Mouse (Mus musculus) layer of hippocampus, postnatal 25 days (tissue): Measurements from ENCODE around the gene Hagh. TPM values are rescaled to one million over a fixed set of nuclear protein-coding genes. Genes with fewer than 3 reads are reported as not detected.
A peak's percentile ranks its signal among the peaks of the same experiment; 100 is the strongest.

ENCODE experiments used
- DNase-seq, 2 experiments: peaks; one replicate each; pipeline ENCODE4 v3.0.0; 2022; ENCODE audit warnings: mixed read lengths in 2 of 2, low spot score in 1 of 2; ENCODE audit errors: extremely low spot score in 1 of 2
- total RNA-seq, 2 experiments: library from RNA; stranded (reverse); gene quantifications; 2 replicates each; pipeline ENCODE4 v1.2.3; 2021

Hagh gene
- total RNA-seq, 2 experiments from 2014 or later = 127 to 136 TPM

- no peak for DNase-seq
Measured at GRCm38 (mm10) chr17:24849733-24850064, 9.8 kb downstream of the Hagh start.

DNA sequence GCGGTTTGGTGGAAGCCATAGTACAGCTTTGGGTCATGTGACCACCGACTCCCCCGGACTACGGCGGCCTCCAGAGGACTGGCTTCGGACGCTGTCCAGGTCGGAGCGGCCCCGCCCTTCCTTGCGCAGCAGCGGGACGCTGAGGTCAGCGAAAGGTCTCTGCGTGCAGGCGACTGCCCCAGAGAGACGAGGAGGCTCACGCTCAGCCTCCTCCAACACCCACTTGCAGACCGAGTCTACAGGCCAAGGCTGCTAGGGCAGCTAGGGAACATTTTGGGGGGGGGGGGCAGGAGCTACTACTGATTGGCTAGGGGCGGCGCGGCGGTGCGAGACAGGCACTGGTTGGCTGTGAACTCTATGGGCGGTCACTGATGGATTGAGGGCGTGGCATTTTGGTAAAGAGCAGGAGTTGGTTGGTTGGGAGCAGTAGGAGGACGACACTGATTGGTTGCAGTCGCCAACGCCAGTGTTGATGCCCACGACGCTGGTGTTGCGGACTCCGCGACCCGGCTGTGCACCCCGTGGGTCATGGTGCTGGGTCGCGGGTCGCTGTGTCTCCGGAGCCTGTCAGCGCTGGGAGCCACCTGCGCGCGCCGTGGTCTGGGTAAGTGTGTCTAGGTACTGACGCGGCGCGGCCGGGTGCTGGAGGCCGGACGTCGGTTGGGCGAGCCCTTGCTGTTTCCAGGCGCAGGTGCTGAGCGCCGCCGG is 10.3 kb downstream of the Hagh start, which contains the start of gene Fahd1:
Gene Fahd1 (minus strand): TSS at position 300 of the 708 bp plus-strand sequence.
- DNase-seq = peak; percentile 75 to 96

DNA sequence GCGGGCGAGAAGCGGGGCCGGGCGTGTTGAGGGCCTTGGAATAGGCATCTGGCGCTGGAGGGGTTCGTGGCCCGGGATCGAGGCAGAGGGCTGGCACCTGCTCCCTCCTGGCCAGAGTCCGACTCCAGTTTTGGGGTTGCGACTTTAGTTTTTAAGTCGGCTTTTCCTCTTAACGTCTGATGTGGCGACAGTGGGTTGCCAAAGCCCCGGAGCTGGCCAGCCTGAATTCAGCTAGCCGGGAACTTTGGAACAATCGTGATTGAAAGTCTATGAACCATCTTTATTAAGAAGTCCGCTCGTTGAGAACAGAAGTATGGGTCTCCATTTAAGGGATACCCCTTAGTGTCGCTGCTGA is 10.8 kb downstream of the Hagh start:
- DNase-seq = no peak

GRCm38 (mm10) chr17:24851381-24852125 is 11.6 kb downstream of the Hagh start:
- no peak for DNase-seq

GRCm38 (mm10) chr17:24855838-24856464 is 16.0 kb downstream of the Hagh start:
- no peak for DNase-seq

GRCm38 (mm10) chr17:24856589-24856988 is 16.6 kb downstream of the Hagh start:
- no peak for DNase-seq

DNA sequence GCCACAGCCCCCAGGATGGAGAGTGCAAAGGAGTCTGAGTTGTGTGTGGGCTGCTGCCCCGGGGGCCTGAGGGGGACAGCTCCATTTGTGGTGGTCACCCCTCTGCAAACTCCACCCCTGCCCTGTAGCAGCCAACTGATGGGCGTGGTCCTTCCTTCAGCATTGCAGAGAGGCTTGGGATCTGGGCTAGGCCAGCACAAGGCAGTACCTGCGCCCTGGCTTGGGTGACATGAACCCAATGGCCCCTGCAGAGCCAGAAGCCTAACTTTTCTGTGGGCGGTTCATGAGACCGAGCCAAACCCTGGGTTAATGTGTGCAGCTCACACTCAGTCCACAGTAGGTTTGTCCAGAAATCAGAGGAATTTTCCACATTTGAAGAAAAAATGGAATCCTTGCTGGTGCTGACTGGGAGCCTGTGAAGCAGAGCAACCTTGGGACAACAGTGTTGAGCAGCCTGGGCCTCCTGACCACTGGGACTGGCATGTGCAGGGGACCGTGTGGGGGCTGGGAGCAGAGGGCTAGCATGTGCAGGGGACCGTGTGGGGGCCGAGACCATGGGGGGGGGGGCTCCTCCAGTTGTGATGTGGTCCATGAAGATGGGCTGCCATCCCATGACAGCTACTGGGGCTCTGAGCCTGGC is 18.0 kb downstream of the Hagh start:
- DNase-seq = no peak

DNA sequence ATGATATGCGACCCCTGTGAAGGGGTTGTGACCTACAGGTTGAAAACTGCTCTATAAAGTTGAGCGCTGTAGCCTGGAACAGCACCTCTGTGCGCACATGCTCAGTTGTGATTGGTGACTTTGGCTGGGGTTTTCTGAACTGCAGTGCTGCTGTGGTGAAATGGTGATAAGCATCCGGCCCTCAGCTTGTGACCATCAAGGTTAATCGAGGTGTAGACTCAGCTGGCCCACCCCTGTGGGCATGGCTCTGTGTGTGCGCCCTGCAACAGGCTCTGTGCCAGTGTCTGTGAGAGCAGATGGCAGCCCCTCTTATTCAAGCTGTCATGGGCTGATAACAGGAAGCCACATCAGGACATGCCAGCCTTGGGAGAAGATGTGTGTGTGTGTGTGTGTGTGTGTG is 19.0 kb downstream of the Hagh start:
- DNase-seq = peak in 1 of 2 experiments; percentile 26

DNA sequence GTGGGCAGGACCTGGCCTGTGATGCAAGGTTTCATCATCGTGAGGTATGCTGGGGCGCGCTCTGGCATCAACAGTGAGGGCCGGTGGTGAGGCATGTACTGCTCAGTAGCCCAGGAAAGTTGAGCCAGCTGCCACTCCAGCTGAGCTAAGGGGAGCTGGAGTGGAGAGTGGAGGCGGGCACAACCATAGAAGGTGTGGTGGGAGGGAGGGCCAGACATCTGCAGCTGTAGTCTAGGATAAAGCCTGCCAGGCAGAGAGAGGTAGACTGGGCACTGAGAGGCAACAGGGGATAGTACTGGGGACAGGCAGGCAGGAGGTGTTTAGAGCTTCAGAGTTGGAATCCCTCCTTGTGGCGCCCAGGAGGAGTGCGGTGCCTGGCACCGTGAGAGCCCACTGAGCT is 20.1 kb downstream of the Hagh start:
- DNase-seq = no peak

GRCm38 (mm10) chr17:24861785-24862184 is 21.8 kb downstream of the Hagh start:
- no peak for DNase-seq

DNA sequence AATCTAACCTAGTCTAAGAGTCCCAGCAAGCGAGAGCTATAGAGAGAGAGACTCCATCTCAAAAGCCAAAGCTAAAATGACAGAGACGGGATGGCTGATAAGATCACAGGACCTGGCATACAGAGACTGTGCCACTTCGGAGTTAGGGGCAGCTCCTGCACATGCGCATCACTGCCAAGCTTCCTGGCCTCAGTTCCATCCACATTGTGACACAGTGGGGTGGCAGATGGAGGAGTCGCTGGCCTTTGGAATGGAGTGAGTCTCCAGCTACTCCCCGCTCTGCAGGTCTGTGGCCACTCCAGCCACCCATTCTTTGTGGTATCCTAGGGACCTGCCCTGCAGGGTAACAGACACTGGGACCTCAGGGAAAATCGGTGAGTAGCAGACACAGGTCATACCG is 25.8 kb downstream of the Hagh start, which contains the start of gene Igfals:
Gene Igfals (plus strand): TSS at position 222 of the 400 bp plus-strand sequence.
- no peak for DNase-seq

- no peak for DNase-seq
Measured at GRCm38 (mm10) chr17:24867914-24868313, 28.0 kb downstream of the Hagh start.

GRCm38 (mm10) chr17:24873695-24874404 is 33.9 kb downstream of the Hagh start:
- DNase-seq = no peak

DNA sequence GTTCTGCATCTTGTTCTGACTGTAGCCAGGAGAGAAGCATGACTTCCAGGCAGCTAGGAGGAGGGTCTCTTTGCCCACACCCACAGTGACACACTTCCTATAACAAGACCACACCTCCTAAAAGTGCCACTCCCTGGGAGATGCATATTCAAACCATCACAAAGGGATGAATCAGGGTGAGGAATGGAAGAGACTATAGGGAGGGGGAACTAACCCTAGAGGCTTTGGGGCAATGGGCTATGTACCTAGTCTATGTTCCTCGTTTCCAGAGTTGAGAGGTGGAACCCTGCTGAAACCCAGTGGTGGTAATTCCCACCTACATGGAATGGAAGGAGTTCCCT is 34.4 kb downstream of the Hagh start:
- no peak for DNase-seq

GRCm38 (mm10) chr17:24874989-24875388 is 35.0 kb downstream of the Hagh start:
- no peak for DNase-seq

GRCm38 (mm10) chr17:24877336-24878116 is 37.6 kb downstream of the Hagh start:
- DNase-seq = no peak

DNA sequence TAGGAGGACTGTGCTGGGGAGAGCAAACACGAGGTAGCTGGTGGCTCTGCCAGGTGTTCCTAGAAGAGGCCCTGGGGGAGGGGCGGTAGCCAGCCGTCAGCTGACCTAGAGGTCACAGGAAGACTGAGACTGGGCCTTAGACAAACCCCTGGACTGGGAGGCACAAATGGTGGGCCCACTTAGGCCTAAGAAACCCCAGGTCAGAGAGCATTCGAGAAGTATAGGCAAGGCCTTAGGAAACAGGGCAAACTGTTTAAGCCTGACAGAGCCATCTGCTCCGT is 38.1 kb downstream of the Hagh start:
- DNase-seq = no peak

- DNase-seq = no peak
Measured at GRCm38 (mm10) chr17:24878531-24878930, 38.6 kb downstream of the Hagh start.

DNA sequence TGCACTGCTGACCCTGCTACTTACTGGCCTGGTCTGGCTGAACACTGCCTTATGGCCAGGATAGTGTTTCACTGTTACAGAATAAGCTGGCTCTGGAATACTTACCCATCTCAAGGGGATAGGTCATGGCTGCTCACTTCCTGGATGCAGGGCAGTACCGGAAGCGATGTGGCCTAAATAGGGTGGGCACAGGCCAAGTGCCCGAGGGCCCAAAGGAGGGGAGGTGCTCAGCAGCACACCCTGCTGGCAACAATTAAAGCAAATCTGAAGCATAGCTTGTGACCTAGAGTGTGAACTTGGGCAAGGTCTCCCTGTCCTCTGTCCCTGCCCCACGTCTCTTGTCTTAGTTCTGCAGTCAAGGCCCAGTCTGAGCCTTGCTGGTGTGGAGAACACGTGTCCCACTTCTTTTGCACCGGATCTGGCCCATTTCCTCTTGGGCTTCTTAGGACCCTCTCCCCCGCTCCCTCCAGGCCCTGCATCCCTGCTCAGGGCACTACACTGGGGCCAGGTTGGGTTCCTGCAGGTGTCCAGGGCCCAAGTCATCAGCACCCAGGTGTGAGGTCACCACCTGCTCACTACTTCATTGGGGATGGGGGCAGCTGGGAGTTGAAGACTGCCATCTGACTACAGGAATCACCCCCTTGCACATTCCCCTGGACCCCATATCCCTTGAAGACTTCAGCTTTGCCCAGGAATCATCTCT is 41.9 kb downstream of the Hagh start:
- no peak for DNase-seq
